In genomic region chr12:91880431-91880830, GRCm38 (mm10) we compare ENCODE assay signal across 28 mouse cellular contexts. TPM values are rescaled to one million over a fixed set of nuclear protein-coding genes. Genes with fewer than 3 reads are reported as not detected.
DNase-seq lines count a peak whose midpoint lies in the region; ATAC-seq lines count a peak whose summit lies in the region.
"Had no signal": no experiment of that assay in that cellular context is flagged by ENCODE, and none has a peak within 500 bp of the region (broad histone marks: within the 10 kb centered on the region; RNA-seq: fewer than 3 reads in every experiment).

No protein-coding gene starts in this region.

- no peak overlapping the region for H3K27ac ChIP-seq in midbrain, embryonic 15.5 days
- H3K27ac ChIP-seq: embryonic facial prominence, embryonic 12.5 days; embryonic facial prominence, embryonic 15.5 days; heart, adult 2 months; heart, embryonic 10.5 days; heart, embryonic 13.5 days; hindbrain, embryonic 14.5 days; hindbrain, postnatal 0 days had no signal

- 76% methylated on average over 13 of the region's 13 CpGs for WGBS in midbrain, embryonic 15.5 days

- H3K9me3 ChIP-seq in midbrain, embryonic 15.5 days, result no peaks in the 10 kb centered on the region
- H3K9me3 ChIP-seq: embryonic facial prominence, embryonic 12.5 days; embryonic facial prominence, embryonic 15.5 days; G1E; heart, embryonic 10.5 days; heart, embryonic 13.5 days had no signal

- H3K4me2 ChIP-seq in midbrain, embryonic 15.5 days, result no peak overlapping the region
- H3K4me2 ChIP-seq: embryonic facial prominence, embryonic 12.5 days; embryonic facial prominence, embryonic 15.5 days; heart, embryonic 13.5 days; hindbrain, embryonic 14.5 days had no signal

- H3K36me3 ChIP-seq in midbrain, embryonic 15.5 days (replicated peaks), result no peaks in the 10 kb centered on the region
- H3K36me3 ChIP-seq: embryonic facial prominence, embryonic 12.5 days; embryonic facial prominence, embryonic 15.5 days; G1E; heart, embryonic 10.5 days; heart, embryonic 13.5 days had no signal

- no peak overlapping the region for H3K4me3 ChIP-seq in midbrain, embryonic 15.5 days
- H3K4me3 ChIP-seq: embryonic facial prominence, embryonic 12.5 days; embryonic facial prominence, embryonic 15.5 days; heart, adult 2 months; heart, embryonic 10.5 days; heart, embryonic 13.5 days had no signal

- no peak for ATAC-seq in midbrain, embryonic 15.5 days (replicated peaks)
- ATAC-seq: CD4-positive, CD25-positive, alpha-beta regulatory T cell, adult 4 months; forebrain, embryonic 14.5 days; hindbrain, postnatal 0 days; inflammation-experienced regulatory T-cells, adult 6 months; intestine, embryonic 16.5 days; Patski had no signal

- DNase-seq in thymus, postnatal 4 days, result peak; percentile 13
- DNase-seq in thymus, postnatal 0 days (ENCODE audit: low spot score), result no peak
- DNase-seq in R1 (ENCODE audit: low read depth, low spot score), result peak; percentile 67
- DNase-seq in retina, embryonic 14.5 days (ENCODE audit: low spot score), result peak; percentile 17
- DNase-seq in spleen, postnatal 36 days (ENCODE audit: low spot score in 2 of 2), result no peak
- DNase-seq: adrenal gland, postnatal 14 days; cerebellum, adult 11-12 months; cerebellum, adult 8-10 months; cerebellum, postnatal 10 days; cerebellum, postnatal 36 days; gastrocnemius, postnatal 10 days; gastrocnemius, postnatal 36 days; heart, adult 2 months; heart, postnatal 14 days; heart, postnatal 4 days had no signal

- H3K27me3 ChIP-seq in midbrain, embryonic 15.5 days (replicated peaks), result no peaks in the 10 kb centered on the region
- H3K27me3 ChIP-seq: embryonic facial prominence, embryonic 12.5 days; embryonic facial prominence, embryonic 15.5 days; heart, embryonic 13.5 days had no signal

- no peak overlapping the region for H3K9ac ChIP-seq in midbrain, embryonic 15.5 days
- H3K9ac ChIP-seq: embryonic facial prominence, embryonic 12.5 days; embryonic facial prominence, embryonic 15.5 days; heart, embryonic 13.5 days; hindbrain, embryonic 14.5 days had no signal

- H3K4me1 ChIP-seq in midbrain, embryonic 15.5 days, result peaks cover 7% of the 10 kb centered on the region; the same call in 1 of the 2 replicates
- H3K4me1 ChIP-seq: embryonic facial prominence, embryonic 12.5 days; embryonic facial prominence, embryonic 15.5 days; heart, embryonic 10.5 days had no signal

RNA-seq across cellular contexts. Expression of gene Sel1l, which starts 31.5 kb away (rescaled TPM):
- 53.7 and 61.0 TPM in 2 replicates for polyA plus RNA-seq in thymus, postnatal 0 days (2015; fragmentation: Nextera tagmentation; extraction: Ambion mirVana)
- 106 and 111 TPM in 2 replicates for polyA plus RNA-seq in midbrain, embryonic 15.5 days (2015; fragmentation: Nextera tagmentation; extraction: Ambion mirVana)

Comparison
In these comparisons a context has a peak if more than half of its experiments do, and no peak if none do; other contexts are left out.
1. DNase-seq: peak in thymus, postnatal 4 days (single experiment), R1 (single experiment) and retina, embryonic 14.5 days (single experiment); none in thymus, postnatal 0 days (single experiment) and spleen, postnatal 36 days (0 of 2).